Mouse (Mus musculus) kidney, postnatal 14 days (tissue): ENCODE results near the gene Hist1h4h.
"Not testable (repeated sequence)": the region's sequence is repeated elsewhere in the genome, so short reads cannot be mapped to it uniquely, and the experiment has no call there.

Source experiments
- DNase-seq: peaks from one replicate; pipeline ENCODE4 v3.0.0; 2022; ENCODE audit warnings: mixed read lengths

Hist1h4h gene

DNA sequence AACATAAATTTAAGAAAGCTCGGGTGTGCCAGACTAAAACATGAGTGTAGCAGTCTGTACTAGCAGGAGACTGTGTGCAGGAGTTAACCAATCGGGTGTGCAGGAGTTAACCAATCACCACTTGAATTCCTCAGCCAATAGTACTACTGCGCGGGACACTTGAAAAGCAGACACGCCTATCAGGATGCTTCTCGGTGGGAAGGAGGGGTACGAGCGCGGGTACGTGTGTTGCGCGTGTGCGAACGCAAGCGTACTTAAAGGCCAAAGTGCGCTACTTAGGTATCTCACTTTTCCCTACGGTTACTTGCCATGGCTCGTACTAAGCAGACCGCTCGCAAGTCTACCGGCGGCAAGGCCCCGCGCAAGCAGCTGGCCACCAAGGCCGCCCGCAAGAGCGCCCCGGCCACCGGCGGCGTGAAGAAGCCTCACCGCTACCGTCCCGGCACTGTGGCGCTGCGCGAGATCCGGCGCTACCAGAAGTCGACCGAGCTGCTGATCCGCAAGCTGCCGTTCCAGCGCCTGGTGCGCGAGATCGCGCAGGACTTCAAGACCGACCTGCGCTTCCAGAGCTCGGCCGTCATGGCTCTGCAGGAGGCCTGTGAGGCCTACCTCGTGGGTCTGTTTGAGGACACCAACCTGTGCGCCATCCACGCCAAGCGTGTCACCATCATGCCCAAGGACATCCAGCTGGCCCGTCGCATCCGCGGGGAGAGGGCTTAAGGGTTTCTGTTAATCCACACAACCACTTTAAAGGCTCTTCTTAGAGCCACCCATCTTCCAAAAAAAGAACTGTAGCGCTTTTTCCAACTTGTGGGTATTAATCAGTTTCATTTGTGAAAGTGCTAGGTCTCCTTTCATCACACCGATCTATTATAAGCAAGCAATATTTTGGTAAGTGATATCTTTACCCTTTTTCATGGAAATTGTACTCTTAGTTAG lies 4.6 kb downstream of the Hist1h4h start, which contains the start of gene Hist1h3g:
Hist1h3g (plus strand) TSS at position 286 of the 939 bp plus-strand sequence.
- DNase-seq = peak; percentile 93

DNA sequence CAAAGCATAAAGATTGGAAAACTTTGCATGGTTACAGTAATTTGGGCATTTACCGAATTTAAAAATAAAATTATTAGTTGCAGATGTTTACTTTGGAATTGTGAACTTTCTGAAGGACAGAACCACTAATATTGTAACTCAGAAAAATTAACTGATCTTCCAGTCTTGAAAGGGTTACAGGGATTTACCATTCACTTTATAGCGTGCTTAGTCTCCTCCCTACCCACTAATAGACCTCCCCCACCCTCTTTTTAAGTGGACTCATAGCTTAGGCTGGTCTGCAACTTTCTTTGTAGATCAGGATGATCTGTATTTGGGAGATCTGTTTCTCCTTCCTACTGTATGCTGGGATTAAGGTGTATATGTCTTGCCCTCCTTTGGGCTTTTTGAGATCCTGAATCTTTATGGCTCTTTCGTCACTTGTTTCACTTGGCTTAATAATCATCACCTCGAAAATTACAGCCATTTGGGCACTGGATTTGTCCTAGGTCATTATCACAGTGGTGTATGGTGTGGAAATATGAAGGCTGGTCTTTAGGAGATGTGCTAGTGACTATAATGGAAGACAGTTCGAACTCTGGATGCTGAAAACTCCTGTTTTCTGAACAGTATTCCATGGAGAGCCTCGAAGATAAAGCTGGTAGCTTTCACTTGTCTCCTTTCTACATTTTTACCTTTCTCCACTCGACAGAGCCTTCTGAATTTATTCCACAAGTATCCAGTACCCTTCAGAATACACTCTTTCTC lies 5.4 kb downstream of the Hist1h4h start:
- no peak for DNase-seq

DNA sequence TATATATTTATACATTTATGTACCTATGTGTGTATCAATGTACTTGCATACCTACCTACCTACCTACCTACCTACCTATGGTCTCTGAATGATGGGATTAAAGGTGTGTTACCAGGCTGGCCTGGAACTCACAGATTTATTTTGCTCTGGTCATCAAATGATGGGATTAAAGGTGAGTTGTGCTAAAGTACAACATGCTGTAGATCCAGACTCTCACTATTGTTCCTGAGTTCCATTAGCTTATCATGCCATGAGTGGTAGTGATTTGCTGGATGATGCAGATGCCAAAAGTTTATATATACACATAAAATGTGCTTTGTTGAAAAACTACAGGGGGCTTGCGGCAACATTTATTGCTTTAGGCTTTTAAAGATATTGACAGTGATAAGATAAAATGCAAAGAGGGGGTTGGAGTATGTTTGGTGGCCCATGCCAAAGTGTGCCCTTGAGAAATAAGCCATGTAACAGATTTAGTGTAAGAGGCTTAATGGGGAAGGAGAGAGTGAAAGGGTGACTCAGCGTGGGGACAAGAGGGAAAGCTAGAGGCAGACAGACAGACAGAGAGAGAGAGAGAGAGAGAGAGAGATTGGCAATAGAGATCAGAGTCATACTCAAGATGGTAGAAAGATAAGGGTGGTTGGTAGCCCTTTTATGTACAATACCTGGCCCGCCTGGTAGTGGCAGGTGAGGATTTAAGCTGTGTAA lies 6.3 kb downstream of the Hist1h4h start:
- no peak for DNase-seq

- DNase-seq = no peak
Measured at GRCm38 (mm10) chr13:23538249-23538648, 7.4 kb downstream of the Hist1h4h start.

DNA sequence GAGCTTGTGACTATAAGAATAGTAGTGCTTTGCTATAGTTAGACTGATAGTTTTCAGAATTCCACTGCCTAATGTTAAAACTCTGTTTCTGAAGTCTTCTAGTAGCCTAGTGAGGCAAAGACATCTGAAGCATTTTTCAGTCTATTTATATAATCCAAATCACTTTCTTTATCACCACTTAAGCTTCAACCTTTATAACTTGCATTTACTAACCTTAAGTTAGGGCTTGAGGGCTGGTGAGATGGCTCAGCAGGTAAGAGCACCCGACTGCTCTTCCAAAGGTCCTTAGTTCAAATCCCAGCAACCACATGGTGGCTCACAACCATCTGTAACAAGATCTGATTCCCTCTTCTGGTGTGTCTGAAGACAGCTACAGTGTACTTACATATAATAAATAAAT lies 9.0 kb downstream of the Hist1h4h start:
- DNase-seq = not testable (repeated sequence)

DNA sequence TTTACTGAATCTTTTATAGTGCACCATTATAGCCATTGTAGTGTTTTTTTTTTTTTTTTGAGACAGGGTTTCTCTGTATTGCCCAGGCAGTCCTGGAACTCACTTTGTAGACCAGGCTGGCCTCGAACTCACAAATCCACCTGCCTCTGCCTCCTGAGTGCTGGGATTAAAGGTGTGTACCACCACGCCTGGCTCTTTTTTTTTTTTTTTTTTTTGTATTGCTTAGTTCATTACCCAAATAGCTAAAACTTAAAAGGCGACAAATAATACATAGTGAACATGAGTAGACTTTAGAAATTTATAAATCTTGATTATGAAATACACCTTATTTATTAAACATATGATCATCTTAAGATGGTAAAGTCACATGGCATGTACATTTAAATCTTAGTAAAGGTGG lies 10.6 kb downstream of the Hist1h4h start:
- no peak for DNase-seq

DNA sequence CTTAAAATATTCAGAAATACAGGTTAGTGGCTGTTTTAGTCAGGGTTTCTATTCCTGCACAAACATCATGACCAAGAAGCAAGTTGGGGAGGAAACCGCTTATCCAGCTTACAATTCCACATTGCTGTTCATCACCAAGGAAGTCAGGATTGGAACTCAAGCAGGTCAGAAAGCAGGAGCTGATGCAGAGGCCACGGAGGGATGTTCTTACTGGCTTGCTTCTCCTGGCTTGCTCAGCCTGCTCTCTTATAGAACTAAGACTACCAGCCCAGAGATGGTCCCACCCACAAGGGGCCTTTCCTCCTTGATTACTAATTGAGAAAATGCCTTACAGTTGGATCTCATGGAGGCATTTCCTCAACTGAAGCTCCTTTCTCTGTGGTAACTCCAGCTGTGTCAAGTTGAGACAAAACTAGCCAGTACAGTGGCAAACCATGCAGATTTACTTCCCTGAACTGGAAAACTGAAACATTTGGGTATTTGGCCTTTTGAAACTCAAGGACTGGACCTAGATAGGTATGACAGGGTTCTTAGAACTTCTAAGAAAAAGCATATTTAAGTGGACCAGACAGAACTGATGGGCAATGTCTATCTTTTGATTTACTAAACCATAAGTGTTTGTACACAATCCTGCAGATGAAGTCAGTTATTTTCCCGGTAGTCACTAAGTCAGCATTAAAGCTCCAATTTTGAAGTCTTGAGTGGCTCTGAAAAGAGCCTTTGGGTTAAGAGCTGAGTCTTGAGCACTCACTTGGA lies 11.6 kb downstream of the Hist1h4h start:
- DNase-seq = not testable (repeated sequence)

- DNase-seq = peak; percentile 89
Measured at GRCm38 (mm10) chr13:23542999-23543607, 12.3 kb downstream of the Hist1h4h start, which contains the start of gene Hist1h2bh. TSS of gene Hist1h2bh (minus strand) at chr13:23543392.

- DNase-seq = peak; percentile 88
Measured at GRCm38 (mm10) chr13:23543965-23544786, 13.3 kb downstream of the Hist1h4h start, which contains the start of gene Hist1h3f. TSS of gene Hist1h3f (plus strand) at chr13:23544052.

- DNase-seq = not testable (repeated sequence)
Measured at GRCm38 (mm10) chr13:23544787-23545120, 13.9 kb downstream of the Hist1h4h start.

DNA sequence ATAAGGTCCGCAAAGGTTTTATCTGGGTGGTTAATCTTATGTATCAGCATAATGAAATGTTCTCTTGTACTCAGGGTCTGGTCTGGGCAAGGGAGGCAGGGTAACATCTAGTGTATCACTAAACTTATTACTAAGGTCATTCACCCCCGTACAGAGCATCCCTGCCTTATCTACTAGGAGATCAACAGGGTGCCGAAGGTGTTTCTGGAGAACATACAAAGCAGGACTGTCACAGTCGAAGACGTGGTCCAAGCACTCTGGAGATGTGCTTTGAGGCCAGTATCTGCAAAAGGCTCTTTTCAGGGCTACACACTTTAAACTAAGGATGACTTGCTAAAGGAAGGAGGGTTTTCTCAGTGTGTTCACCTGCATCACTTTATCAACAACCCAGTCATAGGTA lies 15.8 kb downstream of the Hist1h4h start:
- no peak for DNase-seq

GRCm38 (mm10) chr13:23550761-23551145 lies 19.9 kb downstream of the Hist1h4h start:
- DNase-seq = no peak

DNA sequence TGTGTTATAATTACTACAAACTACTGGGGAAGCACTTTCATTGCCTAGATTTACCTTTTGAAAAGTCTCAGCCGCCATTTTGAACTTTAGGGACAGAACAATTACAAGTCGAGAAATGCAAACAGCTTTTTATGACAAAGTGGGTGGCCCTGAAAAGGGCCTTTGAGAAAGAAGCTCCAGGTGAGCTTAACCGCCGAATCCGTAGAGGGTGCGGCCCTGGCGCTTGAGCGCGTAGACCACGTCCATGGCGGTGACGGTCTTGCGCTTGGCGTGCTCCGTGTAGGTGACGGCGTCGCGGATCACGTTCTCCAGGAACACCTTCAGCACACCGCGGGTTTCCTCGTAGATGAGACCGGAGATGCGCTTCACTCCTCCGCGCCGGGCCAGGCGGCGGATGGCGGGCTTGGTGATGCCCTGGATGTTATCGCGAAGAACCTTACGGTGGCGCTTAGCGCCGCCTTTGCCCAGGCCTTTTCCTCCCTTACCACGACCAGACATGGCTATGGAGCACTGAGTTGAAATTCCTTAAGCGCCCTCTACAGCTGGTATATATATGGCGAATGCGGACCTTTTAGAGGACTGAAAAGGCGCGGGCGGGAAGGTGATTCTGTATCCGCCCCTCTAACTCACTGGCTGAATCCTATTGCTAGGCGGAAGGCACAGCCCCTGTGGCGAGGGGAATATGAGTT lies 20.4 kb downstream of the Hist1h4h start, which contains the start of gene Hist1h4f:
Hist1h4f (minus strand) TSS at position 503 of the 689 bp plus-strand sequence.
- DNase-seq = peak; percentile 91

DNA sequence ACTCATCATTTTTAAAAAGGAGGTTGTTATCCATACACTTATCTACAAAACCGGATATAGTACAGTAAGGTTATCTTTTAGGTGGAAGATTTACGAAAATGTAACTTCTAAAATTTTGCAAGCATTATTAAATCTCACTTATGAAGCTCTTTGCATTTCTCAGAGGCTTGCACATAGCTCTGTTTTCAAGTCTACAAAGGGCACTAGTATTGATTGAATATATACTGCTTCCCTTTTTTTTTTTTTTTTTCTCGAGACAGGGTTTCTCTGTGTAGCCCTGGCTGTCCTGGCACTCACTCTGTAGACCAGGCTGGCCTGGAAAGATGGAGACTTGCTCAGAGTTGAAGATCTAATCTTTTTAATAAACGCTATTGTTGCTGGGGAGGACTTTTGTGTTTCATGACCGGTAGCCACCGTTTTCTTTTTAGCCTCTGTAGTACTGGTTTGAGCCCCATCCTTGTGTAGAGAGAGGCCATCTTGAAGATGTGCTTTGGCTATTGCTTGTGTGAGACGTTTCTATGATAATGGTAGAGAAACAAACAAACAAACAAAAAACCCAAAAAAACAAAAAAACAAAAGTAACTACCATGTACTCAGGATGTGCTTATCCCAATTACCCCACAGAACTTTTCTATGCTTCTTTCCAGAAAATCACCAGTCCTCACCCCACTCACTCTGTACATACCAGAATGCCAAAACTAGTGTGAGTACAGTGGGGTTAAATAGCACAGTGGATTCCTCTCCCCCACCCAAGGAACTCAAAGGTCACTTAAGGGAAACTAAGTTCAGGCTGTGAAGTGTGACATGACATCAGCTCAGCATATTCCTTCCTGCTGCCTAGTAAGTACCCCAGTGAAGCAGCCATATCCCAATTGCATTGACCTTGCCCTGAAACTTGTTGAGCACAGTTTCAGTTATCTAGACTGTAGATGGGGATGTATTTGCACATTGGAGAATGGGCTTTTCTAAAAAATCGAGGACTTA lies 21.4 kb downstream of the Hist1h4h start:
- no peak for DNase-seq

DNA sequence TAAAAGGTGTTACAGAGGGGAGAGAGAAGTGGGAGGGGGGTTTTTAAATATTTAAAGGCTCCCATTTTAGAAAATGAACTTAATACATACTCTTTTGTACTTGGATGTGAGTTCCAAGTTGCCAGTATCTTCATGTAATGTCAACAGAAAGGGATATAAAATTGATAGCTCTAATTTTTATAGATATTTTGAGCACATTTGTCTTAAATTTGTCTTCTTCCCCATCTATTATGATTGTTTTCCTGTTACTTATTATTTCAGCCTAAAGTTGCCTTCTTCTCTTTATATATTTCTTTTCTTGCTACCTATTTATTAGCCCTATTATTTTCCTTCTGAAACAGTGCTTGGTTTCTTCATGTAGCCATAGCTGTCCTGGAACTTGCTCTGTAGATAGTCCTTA lies 22.1 kb downstream of the Hist1h4h start, which contains the start of gene Hist1h1d:
Hist1h1d (plus strand) TSS at position 301 of the 400 bp plus-strand sequence.
- DNase-seq = no peak

- DNase-seq = no peak
Measured at GRCm38 (mm10) chr13:23554393-23554792, 23.5 kb downstream of the Hist1h4h start.

DNA sequence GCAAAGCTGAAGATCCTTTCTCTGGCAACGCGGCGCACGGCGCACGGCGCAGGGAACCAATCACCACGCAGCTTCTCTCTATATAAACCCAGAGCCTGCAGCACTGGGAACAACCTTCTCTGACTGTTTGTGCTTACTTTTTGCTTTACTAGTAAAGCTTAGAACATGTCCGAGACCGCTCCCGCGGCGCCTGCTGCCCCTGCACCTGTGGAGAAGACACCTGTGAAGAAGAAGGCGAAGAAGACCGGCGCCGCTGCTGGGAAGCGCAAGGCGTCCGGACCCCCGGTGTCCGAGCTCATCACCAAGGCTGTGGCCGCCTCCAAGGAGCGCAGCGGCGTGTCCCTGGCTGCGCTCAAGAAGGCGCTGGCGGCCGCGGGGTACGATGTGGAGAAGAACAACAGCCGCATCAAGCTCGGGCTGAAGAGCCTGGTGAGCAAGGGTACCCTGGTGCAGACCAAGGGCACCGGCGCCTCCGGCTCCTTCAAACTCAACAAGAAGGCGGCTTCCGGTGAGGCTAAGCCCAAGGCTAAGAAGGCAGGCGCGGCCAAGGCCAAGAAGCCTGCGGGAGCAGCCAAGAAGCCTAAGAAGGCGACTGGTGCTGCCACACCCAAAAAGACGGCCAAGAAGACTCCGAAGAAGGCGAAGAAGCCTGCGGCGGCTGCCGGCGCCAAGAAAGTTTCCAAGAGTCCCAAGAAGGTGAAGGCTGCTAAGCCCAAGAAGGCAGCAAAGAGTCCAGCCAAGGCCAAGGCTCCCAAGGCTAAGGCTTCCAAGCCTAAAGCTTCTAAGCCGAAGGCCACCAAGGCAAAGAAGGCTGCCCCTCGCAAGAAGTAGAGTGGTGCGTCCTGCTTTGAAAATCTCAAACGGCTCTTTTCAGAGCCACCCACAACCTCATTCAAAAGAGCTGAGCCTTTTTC lies 24.3 kb downstream of the Hist1h4h start:
- DNase-seq = peak; percentile 82
